17 mouse cellular contexts compared by ENCODE assay signal in genomic region chr6:54080518-54081285, GRCm38 (mm10).
"Had no signal": no experiment of that assay in that cellular context is flagged by ENCODE, and none has a peak within 500 bp of the region (broad histone marks: within the 10 kb centered on the region; RNA-seq: fewer than 3 reads in every experiment).

No protein-coding gene starts in this region.

- H3K4me1 ChIP-seq: liver, embryonic 13.5 days; midbrain, embryonic 15.5 days; neural tube, embryonic 12.5 days had no signal

- DNase-seq: kidney, postnatal 36 days; layer of hippocampus, adult 9-11 months; layer of hippocampus, postnatal 36 days; liver; liver, embryonic 13.5 days; liver, postnatal 0 days; lung, postnatal 14 days; right cerebral cortex, postnatal 14 days; thymus, adult 2 months; thymus, postnatal 25 days had no signal

- H3K27ac ChIP-seq: limb, embryonic 12.5 days; liver, embryonic 13.5 days; lung, embryonic 15.5 days; macrophage; midbrain, embryonic 15.5 days; neural tube, embryonic 12.5 days; stomach, embryonic 15.5 days had no signal

- H3K9me3 ChIP-seq: limb, embryonic 12.5 days; liver, embryonic 13.5 days; lung, embryonic 15.5 days; megakaryocyte, embryonic 14.5 days; midbrain, embryonic 15.5 days; neural tube, embryonic 12.5 days; stomach, embryonic 15.5 days had no signal

- H3K4me3 ChIP-seq: limb, embryonic 12.5 days; liver, embryonic 13.5 days; lung, embryonic 15.5 days; megakaryocyte, embryonic 14.5 days; midbrain, embryonic 15.5 days; neural tube, embryonic 12.5 days; stomach, embryonic 15.5 days had no signal

- H3K36me3 ChIP-seq: limb, embryonic 12.5 days; liver, embryonic 13.5 days; lung, embryonic 15.5 days; midbrain, embryonic 15.5 days; neural tube, embryonic 12.5 days; stomach, embryonic 15.5 days had no signal

- H3K27me3 ChIP-seq: limb, embryonic 12.5 days; liver, embryonic 13.5 days; lung, embryonic 15.5 days; megakaryocyte, embryonic 14.5 days; midbrain, embryonic 15.5 days; neural tube, embryonic 12.5 days; stomach, embryonic 15.5 days had no signal
